Mouse (Mus musculus) T-helper 17 cell (primary cell): ENCODE data around the gene Muc5b.
"Not testable (repeated sequence)": the region's sequence is repeated elsewhere in the genome, so short reads cannot be mapped to it uniquely, and the experiment has no call there.

Experiments
- in situ Hi-C, 2 experiments: fragments of 300-600 bp; cut with MboI, MseI; formaldehyde crosslinking; loops; 1 replicate in 1 of 2; 2 replicates in 1 of 2; pipeline ENCODE4 v1.15.1; 2025; ENCODE audit warnings: high pct_unique_total_duplicates in 2 of 2

Muc5b gene

DNA sequence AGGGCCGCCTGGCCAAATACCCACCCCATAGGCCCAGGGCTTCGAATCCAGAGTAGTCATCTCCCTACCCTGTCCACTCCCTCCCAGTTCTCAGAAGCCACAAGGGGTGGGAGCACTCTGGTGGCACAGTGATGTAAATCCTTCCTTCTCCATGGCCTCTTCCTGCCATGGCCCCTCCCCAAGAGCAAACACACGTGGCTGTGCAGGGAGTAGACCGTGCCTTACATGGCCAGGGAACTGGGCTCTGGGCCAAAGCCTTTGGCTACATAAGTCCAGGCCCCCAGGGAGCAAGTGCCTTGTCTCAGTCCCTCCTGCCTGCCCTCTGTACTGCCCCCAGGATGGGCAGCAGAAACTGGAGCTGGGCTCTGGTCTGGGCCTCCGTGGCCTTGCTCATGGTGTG lies at the start of gene Muc5b:
Gene Muc5b (plus strand): TSS at position 292 of the 400 bp plus-strand sequence.
- in situ Hi-C loops: loop anchor here in 1 of 2 experiments (10.0 kb wide), 1 partner anchor 134 kb away; no protein-coding TSS in a partner anchor

DNA sequence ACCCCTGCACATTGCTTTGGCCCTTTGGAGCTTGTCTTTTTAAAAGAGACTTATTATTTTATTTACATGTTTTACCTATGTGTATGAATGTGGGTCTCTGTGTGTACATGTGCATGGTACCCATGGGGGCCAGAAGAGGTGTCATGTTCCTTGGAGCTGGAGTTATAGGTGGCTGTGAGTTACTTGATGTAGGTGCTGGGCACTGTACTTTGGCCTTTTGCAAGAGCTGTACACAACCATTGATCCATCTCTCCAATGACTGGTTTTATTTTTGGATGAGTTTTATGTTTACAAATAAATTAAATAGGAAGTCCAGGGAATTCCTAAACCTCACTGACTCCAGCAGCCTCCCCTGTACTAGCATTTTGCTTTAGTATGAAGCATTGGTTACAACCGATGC lies 44.6 kb upstream of the Muc5b start:
- in situ Hi-C loops: no loop called here

DNA sequence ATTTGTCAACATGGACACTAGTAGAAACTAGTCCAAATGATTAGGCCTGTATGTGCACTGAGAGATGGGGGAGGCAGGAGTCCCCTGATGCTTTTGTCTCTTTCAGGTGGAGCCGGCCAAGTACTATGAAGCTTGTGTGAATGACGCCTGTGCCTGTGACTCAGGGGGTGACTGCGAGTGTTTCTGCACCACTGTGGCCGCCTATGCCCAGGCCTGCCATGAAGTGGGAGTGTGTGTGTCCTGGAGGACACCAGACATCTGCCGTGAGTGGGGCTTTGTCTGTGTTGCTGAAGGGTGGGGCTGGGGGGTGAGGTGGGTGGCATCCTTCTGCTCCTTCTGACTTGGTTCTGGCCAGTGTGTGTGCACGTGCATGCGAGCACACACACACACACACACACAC lies 35.7 kb upstream of the Muc5b start:
- in situ Hi-C loops: no loop called here

DNA sequence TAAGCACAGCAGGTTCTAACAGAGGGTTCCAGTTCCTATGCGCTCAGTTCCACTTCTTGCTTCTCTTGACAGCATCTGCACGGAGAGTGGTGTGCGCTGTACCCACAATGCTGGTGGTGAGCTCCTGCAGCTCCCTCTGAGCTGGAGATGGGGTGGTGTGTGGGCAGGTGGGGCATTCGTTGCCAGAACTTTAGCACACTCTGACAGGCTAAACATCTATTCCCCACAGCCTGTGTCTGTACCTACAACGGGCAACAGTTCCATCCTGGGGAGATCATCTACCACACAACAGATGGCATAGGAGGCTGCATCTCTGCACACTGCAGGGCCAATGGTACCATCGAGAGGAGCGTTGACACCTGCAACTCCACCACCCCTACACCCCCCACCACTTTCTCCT lies 33.5 kb upstream of the Muc5b start:
- in situ Hi-C loops: no loop called here

DNA sequence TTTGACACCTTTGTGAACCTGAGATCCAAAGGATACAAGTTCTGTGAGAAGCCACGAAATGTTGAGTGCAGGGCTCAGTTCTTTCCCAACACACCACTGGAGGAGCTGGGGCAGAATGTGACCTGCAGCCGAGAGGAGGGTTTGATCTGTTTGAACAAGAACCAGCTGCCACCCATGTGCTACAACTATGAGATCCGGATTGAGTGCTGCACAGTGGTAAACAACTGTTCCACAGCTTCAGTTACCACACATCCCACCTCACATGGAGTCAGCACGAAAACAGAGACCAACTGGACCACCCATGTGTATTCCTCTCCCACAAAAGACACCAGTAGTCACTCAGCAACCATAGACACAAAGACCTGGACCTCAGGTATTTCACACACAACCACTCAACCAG lies 31.0 kb upstream of the Muc5b start:
- in situ Hi-C loops: not testable (repeated sequence)

DNA sequence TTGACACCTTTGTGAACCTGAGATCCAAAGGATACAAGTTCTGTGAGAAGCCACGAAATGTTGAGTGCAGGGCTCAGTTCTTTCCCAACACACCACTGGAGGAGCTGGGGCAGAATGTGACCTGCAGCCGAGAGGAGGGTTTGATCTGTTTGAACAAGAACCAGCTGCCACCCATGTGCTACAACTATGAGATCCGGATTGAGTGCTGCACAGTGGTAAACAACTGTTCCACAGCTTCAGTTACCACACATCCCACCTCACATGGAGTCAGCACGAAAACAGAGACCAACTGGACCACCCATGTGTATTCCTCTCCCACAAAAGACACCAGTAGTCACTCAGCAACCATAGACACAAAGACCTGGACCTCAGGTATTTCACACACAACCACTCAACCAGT lies 28.9 kb upstream of the Muc5b start:
- in situ Hi-C loops: not testable (repeated sequence)

DNA sequence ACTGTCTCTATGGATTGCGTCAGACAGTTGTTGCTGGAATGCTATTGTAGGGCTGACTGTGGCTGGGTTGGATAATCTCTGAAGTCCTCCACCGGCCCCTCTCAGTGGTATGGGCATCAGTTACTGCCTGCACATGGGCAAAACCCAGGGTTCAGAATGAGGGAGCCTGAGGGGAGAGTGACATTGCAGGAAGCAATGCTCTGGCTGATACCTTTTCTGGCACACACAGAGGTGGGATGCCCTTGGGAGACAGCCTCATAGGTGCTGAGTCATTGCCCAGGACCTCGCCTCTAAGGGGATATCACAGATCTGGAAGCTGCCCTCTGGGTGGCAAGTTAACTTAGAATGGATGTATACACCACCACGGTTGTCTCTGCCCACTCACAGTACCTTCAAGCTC lies 25.5 kb upstream of the Muc5b start:
- in situ Hi-C loops: no loop called here

DNA sequence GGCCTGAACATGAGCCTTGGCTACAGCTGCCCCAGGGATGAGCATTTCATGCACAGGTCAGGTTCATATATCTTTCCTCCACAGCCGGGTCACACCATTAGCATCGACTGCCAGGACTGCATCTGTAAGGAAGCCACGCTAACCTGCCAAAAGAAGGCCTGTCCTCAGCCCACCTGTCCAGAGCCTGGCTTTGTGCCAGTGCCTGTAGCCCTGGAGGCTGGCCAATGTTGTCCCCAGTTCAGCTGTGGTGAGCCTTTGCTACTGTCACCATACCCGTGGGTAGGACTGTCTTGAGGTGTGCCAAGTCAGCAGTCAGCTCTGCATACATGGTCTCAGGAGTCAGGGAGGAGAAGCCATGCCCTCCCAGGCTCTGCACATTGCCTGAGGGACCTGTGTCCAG lies 23.5 kb upstream of the Muc5b start:
- in situ Hi-C loops: no loop called here

DNA sequence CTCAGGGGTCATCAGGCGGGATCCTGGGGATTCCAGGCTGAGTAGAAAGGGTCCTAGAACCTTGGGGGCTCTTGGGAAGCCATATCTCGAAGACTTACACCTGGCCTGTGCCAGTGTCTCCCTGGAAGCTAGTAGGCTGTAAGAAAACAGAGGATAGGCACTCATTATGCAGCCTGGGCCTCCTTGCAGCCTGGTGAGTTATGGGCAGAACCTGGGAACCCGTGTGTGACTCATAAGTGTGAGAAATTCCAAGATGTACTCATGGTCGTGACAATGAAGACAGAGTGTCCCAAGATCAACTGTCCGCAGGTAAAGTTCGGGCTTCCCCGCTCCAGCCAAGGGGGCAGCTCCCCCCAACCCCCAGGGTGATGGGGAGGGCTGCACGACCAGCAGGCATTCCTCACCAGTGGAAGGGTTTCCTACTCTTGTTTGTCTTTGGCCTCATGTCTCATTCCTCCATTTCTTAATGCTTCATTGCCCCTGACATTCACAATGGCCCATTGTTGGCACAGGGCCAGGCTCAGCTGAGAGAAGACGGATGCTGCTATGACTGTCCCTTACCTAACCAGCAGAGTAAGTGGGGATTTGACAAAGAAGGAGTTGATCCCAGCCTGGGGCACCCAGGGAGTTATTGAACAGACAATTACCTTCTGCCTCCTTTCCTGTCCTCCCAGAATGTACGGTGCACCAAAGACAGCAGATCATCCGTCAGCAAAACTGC lies 21.4 kb upstream of the Muc5b start:
- in situ Hi-C loops: no loop called here

DNA sequence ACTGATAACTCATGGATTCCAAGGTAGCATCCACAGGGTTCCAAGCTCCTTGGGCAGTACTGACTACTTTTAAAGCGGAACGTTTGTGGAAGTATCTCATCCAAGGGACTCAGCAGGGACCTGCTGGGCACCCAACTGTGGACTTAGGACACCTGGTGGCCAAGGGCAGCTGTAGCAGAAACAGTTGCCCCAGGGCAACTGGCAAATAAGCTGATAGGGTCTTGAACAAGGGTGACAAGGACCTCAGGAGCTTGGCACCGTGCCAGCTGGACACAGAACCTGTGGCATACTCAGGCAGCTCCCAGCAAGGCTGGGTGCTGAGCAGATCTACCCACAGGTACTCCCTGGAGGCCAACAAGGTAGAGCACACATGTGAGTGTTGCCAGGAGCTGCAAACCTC lies 20.6 kb upstream of the Muc5b start:
- in situ Hi-C loops: no loop called here

DNA sequence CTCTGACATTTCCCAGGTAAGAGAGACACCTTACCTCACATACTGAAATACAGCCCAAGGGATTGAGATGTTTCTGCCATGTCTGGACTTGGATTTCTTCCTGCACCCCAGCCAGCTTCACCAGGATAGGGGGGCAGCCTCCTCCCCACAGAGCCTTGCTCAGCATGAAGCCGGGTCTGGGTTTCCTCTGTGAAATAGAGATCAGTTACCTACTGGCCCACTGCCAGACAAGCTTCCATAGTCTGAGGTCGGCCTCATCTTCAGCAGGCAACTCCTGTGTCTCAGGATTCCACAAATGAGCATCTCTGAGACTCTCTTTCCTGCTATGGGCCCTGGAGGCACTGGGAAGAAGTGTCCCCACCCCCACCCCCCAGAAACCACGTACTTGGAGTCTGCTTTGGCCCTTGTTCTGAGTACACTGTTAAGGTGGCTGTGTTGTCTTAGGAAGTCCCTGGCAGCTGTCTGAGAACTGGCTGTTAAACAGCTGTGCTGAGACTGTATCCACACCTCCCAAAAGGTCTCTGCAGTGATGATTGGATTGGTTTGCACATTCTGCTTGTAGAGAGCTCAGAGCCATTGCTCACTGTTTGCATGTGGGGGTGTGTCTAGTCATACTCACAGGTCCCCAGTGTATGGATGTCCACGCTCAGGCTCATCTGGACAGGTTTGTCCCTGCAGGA lies 16.1 kb upstream of the Muc5b start:
- in situ Hi-C loops: loop anchor here in 1 of 2 experiments (5.0 kb wide), 1 partner anchor 75 kb away; no protein-coding TSS in a partner anchor

DNA sequence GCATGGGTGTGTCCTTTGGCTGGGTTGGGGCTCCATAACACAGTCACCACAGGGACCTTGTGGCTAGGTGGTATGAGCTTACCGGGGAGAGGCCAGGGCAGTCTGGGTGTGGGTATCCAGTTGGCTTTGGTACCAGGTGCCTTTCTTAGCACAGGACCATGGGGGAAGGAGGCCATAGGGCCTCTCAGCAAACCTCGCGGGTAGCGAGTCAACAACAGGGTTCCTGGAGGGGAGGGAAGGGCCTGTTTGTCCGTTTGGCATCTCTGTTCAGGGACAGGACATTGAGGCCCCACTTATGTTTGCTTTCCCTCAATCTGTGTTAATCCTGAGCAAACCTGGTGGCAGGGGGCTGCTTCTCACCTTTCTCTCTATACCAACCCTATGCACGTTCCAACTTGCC lies 15.2 kb upstream of the Muc5b start:
- in situ Hi-C loops: loop anchor here in 1 of 2 experiments (5.0 kb wide), 1 partner anchor 76 kb away; no protein-coding TSS in a partner anchor

DNA sequence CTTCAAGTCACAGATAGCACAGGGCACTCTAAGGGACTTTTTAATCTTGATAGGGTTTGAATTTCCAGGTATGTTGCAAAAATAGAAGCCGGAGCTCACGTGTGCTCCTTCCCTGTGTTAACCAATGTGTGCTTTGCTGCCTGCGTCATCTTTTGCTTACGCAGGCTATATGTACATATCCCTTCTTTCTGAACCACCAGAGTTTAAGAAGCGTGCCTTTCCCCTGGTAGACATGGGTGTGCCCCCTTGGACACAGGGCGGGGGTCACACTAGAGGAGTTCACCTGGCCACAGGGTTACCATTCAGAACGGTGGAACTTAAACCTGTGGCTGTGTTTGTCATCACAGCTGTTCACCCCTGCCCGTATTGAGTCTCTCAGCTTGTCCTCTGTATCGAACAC lies 14.5 kb upstream of the Muc5b start:
- in situ Hi-C loops: loop anchor here in 1 of 2 experiments (5.0 kb wide), 1 partner anchor 77 kb away; no protein-coding TSS in a partner anchor

DNA sequence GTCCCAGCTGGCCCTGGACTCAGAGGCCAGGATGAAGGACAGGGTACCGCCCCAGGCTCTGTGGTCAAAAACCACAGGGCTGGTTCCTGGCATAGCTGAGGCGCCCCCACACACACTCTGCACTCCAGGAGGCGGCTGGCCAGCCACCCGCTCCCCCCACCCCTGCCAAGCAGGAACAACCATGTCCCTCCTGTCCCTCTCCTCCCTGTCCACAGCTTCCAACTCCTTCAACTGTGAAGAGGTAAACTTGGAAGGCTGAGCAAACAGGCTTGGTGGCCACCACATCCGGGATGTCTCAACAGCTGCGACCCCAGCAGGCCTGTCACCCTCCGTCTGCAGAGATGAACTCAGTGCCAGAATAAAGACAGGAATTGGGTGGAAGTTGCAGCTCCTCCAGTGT lies 2.9 kb upstream of the Muc5b start:
- in situ Hi-C loops: loop anchor here in 1 of 2 experiments (10.0 kb wide), 1 partner anchor 131 kb away; no protein-coding TSS in a partner anchor

DNA sequence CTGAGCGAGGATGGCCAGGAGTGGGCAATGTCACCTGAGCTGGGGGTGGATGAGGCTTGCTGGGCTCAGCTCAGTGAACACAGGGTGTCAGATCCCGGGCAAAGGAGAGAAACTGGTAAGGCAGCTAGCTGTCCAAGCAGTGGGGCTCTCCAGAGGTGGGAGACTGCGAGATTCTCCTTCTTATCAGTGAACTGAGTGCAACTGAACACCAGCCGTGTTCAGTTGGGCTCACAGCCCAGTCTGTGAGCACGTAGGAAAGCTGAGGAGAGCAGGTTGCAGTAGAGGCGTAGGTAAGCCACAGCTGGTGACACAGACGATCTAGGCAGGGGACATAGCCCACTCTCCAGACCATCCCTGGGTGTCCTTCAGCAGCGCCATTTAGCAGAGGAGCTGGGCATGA lies 2.4 kb upstream of the Muc5b start:
- in situ Hi-C loops: loop anchor here in 1 of 2 experiments (10.0 kb wide), 1 partner anchor 132 kb away; no protein-coding TSS in a partner anchor

DNA sequence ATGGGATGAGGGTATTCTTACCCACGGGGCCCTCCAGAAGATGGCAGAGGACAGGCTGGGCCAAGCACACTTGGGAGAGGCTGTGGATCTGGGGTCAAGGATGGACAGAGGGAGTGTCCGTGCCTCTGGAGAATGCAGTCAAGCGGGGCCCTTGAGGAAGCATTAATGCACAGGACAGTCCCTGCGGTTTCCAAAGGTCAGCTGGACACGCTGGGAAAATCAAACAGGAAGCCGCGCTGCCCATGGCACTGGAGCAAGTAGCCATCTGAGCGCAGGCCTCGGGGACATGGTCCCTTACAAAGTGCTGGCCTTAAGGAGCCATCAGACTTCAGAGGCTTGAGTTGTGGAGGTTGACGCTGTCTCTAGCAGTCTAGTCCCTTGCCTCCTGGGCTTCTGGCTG lies 1.5 kb downstream of the Muc5b start:
- in situ Hi-C loops: no loop called here

DNA sequence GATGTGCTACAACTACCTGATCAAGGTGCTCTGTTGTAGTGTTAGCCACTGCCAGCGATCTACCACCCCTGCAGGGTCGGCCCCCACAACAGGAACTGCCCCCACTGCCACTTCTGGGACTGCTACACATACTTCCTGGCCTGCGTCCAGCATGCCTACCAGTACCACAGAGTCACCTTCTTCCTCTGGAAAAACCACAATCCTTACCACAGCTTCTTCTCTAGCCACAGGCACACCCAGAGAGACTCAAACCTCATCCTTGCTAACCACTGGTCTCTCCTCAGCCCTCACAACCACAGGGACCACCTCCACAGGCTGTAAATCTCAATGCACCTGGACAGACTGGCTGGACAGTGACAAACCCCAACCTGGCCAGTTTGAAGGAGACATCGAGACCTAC lies 22.2 kb downstream of the Muc5b start:
- in situ Hi-C loops: loop anchor here in 1 of 2 experiments (10.0 kb wide), 1 partner anchor 864 kb away; no protein-coding TSS in a partner anchor

DNA sequence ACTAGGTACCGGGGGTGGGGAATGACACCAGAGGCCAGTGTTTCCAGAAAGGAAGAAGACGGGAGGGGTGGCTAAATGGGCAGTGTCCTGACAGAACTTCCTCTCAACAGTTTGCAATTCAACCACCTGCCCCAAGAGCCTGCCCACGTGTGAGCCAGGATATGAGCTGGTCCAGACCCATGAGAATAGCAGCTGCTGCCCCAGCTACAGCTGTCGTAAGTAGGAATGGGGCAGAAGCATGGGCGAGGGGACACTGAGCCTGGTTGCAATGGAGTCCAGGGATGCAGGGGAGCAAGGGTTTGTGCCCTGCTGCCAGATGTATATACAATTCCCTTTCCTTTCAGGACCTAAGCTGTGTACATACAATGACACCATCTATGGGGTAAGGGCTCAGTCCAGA lies 30.8 kb downstream of the Muc5b start:
- in situ Hi-C loops: loop anchor here (5.0 to 10.0 kb wide), 2 partner anchors 172 to 855 kb away; no protein-coding TSS in a partner anchor

DNA sequence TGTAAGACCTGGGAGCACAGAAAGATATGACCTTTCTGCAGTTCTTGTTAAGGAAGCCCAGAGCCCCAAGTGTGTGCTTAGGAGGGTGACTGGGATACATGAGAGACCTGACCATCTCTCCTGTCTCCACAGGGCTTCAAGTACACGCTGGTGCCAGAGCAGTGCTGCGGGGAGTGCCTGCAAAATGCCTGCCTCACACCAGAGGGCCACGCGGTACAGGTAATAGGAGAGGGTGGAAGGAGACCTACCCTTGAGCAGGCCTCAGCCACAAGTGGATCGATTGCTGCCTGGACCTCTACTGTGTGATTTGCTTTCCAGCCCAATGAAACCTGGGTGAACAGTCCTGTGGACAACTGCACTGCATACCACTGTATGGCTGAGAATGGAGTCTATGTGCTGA lies 31.7 kb downstream of the Muc5b start:
- in situ Hi-C loops: no loop called here

DNA sequence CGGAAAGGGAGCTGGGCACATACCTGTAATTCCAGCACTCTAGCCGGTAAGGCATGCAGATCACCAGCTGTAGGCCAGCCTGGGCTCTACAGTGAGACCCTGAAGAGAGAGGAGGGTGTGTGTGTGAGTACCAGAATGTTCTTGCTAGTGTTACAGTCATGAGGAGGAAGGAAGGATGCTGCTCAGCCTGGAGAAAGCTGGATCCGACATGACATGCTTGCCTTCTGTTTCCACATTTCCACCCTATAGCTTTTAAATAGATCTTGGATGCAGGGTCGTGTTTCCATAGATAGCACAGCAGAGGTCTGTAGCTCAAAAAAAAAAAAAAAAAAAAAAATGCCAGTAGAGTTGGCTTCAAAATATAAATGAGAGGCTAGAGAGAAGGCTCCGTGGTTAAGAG lies 36.0 kb downstream of the Muc5b start:
- in situ Hi-C loops: no loop called here

DNA sequence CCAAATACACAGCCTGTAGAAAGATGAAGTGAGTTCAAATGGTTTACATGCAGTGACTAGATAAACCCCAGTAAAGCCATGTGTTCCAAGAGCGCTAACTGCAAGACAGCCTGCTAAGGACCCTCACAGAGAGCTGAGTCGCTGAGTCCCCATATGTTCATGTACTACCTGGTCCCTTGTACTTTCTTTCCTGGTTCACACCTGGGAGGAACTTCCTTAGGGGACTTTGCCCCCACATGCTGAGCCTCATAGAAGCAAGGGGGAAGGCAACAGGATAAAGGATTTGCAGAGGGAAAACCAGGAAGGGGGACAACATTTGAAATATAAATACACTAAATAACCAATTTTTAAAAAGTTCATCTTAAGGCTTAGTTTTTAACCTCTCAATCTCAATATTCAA lies 39.9 kb downstream of the Muc5b start:
- in situ Hi-C loops: no loop called here

DNA sequence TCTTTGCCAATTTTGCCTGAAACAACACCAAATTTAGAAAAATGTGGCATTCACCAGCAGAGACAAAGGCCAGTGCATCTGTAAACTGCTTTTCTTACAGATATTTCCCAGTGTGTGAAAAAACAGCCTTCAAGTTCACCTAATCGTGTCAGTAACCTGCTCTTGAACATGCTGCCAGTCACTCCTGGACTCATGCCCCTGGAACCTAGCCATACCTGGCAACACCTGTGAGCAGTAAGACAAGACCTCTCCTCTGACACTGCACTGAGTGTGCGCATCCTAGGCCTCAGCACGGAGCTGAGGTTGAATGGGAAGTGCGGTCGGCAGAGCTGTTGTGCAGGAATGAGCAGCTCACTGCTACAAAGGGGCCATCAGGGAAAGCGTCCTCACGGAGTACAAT lies 53.3 kb downstream of the Muc5b start:
- in situ Hi-C loops: no loop called here

DNA sequence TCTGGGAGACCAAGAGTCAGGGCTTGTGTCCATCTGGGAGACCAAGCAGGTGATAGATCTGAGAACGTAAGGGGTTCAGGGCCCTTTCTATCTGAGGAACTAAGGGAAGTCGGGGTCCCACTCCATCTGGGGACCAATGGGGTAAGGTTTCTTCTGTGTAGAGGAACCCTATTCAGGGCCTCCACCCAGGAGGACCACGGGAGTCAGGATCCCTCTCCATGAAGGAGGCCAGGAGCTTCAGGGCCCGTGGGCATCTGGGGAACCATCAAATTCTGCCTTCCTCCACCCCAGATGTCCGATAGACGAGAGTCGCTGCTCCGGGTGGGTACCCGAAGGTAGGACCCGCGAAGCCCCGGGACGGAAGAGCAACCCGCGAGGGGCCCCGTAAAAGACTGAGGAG lies 63.0 kb downstream of the Muc5b start:
- in situ Hi-C loops: loop anchor here in 1 of 2 experiments (5.0 kb wide), 3 partner anchors 325 to 490 kb away; partner anchors contain the start of genes Polr2l and Tspan4
